Mouse (Mus musculus): ENCODE measurements around the gene Nfia.

GRCm38 (mm10) chr4:97809582-97810295, 37.2 kb downstream of the Nfia start:
- TF ChIP-seq CTCF (IDR thresholded peaks at IDR 0.05; ENCODE audit: low read depth) (no peak), EP300 (IDR thresholded peaks at IDR 0.05; ENCODE audit: low read depth) (no peak)
